Comparison of ENCODE assay signal across 8 mouse cellular contexts in genomic region chr10:59951211-59952151, GRCm38 (mm10). TPM values are rescaled to one million over a fixed set of nuclear protein-coding genes. Genes with fewer than 3 reads are reported as not detected.
DNase-seq lines count a peak whose midpoint lies in the region; ATAC-seq lines count a peak whose summit lies in the region.

Gene Ddit4 (minus strand): TSS chr10:59951834.

- H3K27ac ChIP-seq in hindbrain, embryonic 15.5 days (replicated peaks) = peak within 1 kb of the TSS; percentile 95
- H3K27ac ChIP-seq in macrophage = peak within 1 kb of the TSS; percentile 92

- H3K4me2 ChIP-seq in hindbrain, embryonic 15.5 days = peak within 1 kb of the TSS; percentile 71

- peaks cover 4% of the 10 kb centered on the region; the same call in 1 of the 2 replicates for H3K36me3 ChIP-seq in hindbrain, embryonic 15.5 days
- H3K36me3 ChIP-seq in macrophage (ENCODE audit: inconsistent target) = no peaks in the 10 kb centered on the region

- no peaks in the 10 kb centered on the region for H3K27me3 ChIP-seq in hindbrain, embryonic 15.5 days

- DNase-seq in R1 (ENCODE audit: low read depth, low spot score) = peak; percentile 98
- DNase-seq in cerebellum, postnatal 25 days = peak; percentile 100
- peak; percentile 99 to 100 for DNase-seq in frontal cortex, postnatal 36 days (ENCODE audit: low spot score in 2 of 2)
- DNase-seq in left cerebral cortex, adult 18-20 months (ENCODE audit: low spot score in 2 of 2) = peak; percentile 100
- peak; percentile 100 for DNase-seq in right cerebral cortex, adult 18-20 months
- DNase-seq in urinary bladder, postnatal 10 days (ENCODE audit: low spot score) = peak; percentile 98

- H3K9me3 ChIP-seq in hindbrain, embryonic 15.5 days = no peaks in the 10 kb centered on the region

- peak within 1 kb of the TSS; percentile 82 for H3K9ac ChIP-seq in hindbrain, embryonic 15.5 days

- WGBS in hindbrain, embryonic 15.5 days = under 1% methylated on average over 76 of the region's 76 CpGs
- WGBS in macrophage (ENCODE audit: missing documents) = 1% methylated on average over 46 of the region's 76 CpGs

- no peaks in the 10 kb centered on the region for H3K79me2 ChIP-seq in macrophage (ENCODE audit: inconsistent target)

- peaks cover 43% of the 10 kb centered on the region for H3K4me1 ChIP-seq in hindbrain, embryonic 15.5 days (replicated peaks)

- ATAC-seq in hindbrain, embryonic 15.5 days (ENCODE audit: low FRiP score, low read depth) = peak; percentile 97

- peak within 1 kb of the TSS; percentile 80 for H3K4me3 ChIP-seq in hindbrain, embryonic 15.5 days
- peak within 1 kb of the TSS; percentile 81 for H3K4me3 ChIP-seq in macrophage (ENCODE audit: inconsistent target)

RNA-seq across cellular contexts. Expression of gene Ddit4, which starts in this region (rescaled TPM):
- polyA plus RNA-seq in hindbrain, embryonic 15.5 days (2015; fragmentation: Nextera tagmentation; extraction: Ambion mirVana) = 68.9 and 71.1 TPM in 2 replicates
- total RNA-seq in left cerebral cortex, adult 18-20 months (2021) = 10 to 100 TPM; 35.8 to 41.3 TPM
- 1 to 10 TPM in 18 of 26 experiments, under 1 TPM in 5, not detected in 3; 0.55 to 7.6 (median 2.5) TPM for total RNA-seq in macrophage (2018; cell fraction: chromatin; rRNA removed)
- 1 to 10 TPM in 22 of 26 experiments, under 1 TPM in 4; 0.42 to 9.0 (median 3.0) TPM for total RNA-seq in macrophage (2018; cell fraction: cytosol; rRNA removed)
- 10 to 100 TPM in 1 of 26 experiments, 1 to 10 TPM in 23, under 1 TPM in 2; 0.77 to 10.4 (median 3.8) TPM for total RNA-seq in macrophage (2018; cell fraction: nucleus; rRNA removed)
- polyA plus RNA-seq in macrophage (2018) = 2.2 to 4.5 TPM (median 4.1 TPM) in 3 replicates

Comparison
In these comparisons a context has a peak if more than half of its experiments do, and no peak if none do; other contexts are left out.
1. Peak in every context shown above with its lines: DNase-seq, ATAC-seq, H3K4me3 ChIP-seq and H3K27ac ChIP-seq.
2. RNA of gene Ddit4 (polyA plus RNA-seq): 68.9 to 71.1 TPM in hindbrain, embryonic 15.5 days; 2.2 to 4.5 TPM in macrophage; every median in the first group is over 10 times any median in the second.